Mouse (Mus musculus) olfactory bulb, adult 2 months (tissue): ENCODE results near the gene Evi5. TPM values are rescaled to one million over a fixed set of nuclear protein-coding genes. Genes with fewer than 3 reads are reported as not detected.

Source experiments
- H3K27ac ChIP-seq: fragments of 200-500 bp; 2 replicates; pipeline ENCODE4 v1.5.1; 2012; ENCODE audit warnings: low read depth, low read length; ENCODE audit not compliant: insufficient read depth
- H3K4me1 ChIP-seq: fragments of 200-500 bp; 2 replicates; pipeline ENCODE4 v1.6.1; 2012; ENCODE audit warnings: low read length; ENCODE audit not compliant: control insufficient read depth, insufficient read depth
- H3K4me3 ChIP-seq: fragments of 200-500 bp; 2 replicates; pipeline ENCODE4 v1.5.1; 2012; ENCODE audit warnings: mild to moderate bottlenecking, low read depth, low read length, moderate library complexity; ENCODE audit not compliant: insufficient read depth
- CTCF ChIP-seq: fragments of 200-500 bp; IDR thresholded peaks from 2 replicates; pipeline ENCODE4 v1.5.1; 2012; ENCODE audit warnings: low read depth, mild to moderate bottlenecking, low read length, moderate library complexity; ENCODE audit not compliant: insufficient read depth
- POLR2A ChIP-seq: fragments of 200-500 bp; IDR thresholded peaks from 2 replicates; pipeline ENCODE4 v1.6.1; 2012; ENCODE audit warnings: mild to moderate bottlenecking, low read depth, low read length, moderate library complexity; ENCODE audit not compliant: insufficient read depth
- WGBS: fragments of 180-500 bp; shearing (Covaris S2); methylation state at CpG from one replicate; pipeline ENCODE4 v1.1.7; 2018; 5-methylcytosine and 5-hydroxymethylcytosine counted together
- polyA plus RNA-seq: library from polyadenylated mRNA; stranded (reverse); fragments of >200 nt; gene quantifications from 2 replicates; pipeline ENCODE4 v1.2.4, GENCODE M21; 2012; ENCODE audit warnings: low replicate concordance; ENCODE audit not compliant: missing spikeins, insufficient read depth, insufficient read length

Gene Evi5
- not detected in 2 replicates for polyA plus RNA-seq

- Histone ChIP-seq H3K27ac (no peak within 1 kb of the TSS), H3K4me3 (no peak within 1 kb of the TSS), H3K4me1 (peaks cover 2% of the 10 kb centered on the region; the same call in 1 of the 2 replicates)
- TF ChIP-seq CTCF (no peak), POLR2A (no peak)
- 24% methylated on average over 4 of the region's 4 CpGs for WGBS
These were observed at the start of gene Evi5 for GRCm38 (mm10) chr5:107874561-107875260. Gene Evi5 (minus strand): TSS chr5:107875107.

- WGBS: 61% methylated on average over 8 of the region's 8 CpGs
These were observed 49.7 kb upstream of the Evi5 start for GRCm38 (mm10) chr5:107924564-107924963.

GRCm38 (mm10) chr5:107922836-107923235 lies 47.9 kb upstream of the Evi5 start:
- 61% methylated on average over 1 of the region's 1 CpGs for WGBS
- no peak overlapping the region for H3K4me3 ChIP-seq
- H3K4me1 ChIP-seq: peaks cover 2% of the 10 kb centered on the region; the same call in 1 of the 2 replicates
- no peak for TF ChIP-seq CTCF
- no peak for TF ChIP-seq POLR2A
- no peak overlapping the region for H3K27ac ChIP-seq

More at GRCm38 (mm10) chr5:107924564-107924963, 49.7 kb upstream of the Evi5 start:
- peaks cover 2% of the 10 kb centered on the region; the same call in 1 of the 2 replicates for H3K4me1 ChIP-seq
- H3K4me3 ChIP-seq: no peak overlapping the region
- no peak overlapping the region for H3K27ac ChIP-seq
- no peak for TF ChIP-seq POLR2A
- TF ChIP-seq CTCF: no peak

DNA sequence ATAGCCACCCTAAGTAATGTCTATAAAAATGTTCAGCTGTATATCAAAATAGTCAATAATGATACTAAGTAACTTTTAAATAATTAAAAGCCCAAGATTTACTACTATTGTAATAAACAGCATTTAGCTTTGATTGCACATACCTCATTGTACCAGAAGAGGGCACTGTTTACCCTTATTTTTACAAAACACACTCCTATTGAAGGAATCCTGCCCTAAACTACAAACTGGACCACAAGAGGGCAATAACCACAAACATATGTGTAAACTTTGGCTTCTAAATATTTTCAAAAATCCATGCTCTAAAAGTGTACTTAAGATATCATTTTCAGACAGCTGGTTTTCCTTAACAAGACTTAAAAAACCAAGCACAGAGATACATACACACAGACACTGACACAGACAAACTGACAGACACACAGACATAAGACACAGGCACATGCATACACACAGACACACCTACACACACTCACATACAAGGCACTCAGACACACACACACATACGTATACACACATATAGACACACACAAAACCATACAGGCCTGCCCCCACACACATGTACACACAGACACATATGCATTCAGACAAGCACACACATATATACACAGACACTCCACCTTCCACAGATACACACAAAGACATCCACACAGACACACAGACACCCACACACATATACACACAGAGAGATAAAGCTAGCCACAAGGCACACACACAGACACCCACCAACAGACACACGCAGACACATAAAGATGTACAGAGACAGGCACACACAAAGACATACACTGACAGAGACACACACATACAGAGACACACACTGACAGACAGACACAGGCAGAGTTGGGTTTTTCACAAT lies 46.7 kb upstream of the Evi5 start:
- peaks cover 2% of the 10 kb centered on the region; the same call in 1 of the 2 replicates for H3K4me1 ChIP-seq
- no peak overlapping the region for H3K27ac ChIP-seq
- H3K4me3 ChIP-seq: no peak overlapping the region
- TF ChIP-seq CTCF: no peak
- no peak for TF ChIP-seq POLR2A
- 72% methylated on average over 2 of the region's 2 CpGs for WGBS

- no peak overlapping the region for H3K4me3 ChIP-seq
- WGBS: 40% methylated on average over 4 of the region's 4 CpGs
- TF ChIP-seq CTCF (no peak), POLR2A (no peak)
- H3K4me1 ChIP-seq: peaks cover 2% of the 10 kb centered on the region; the same call in 1 of the 2 replicates
- H3K27ac ChIP-seq: no peak overlapping the region
These were observed 40.4 kb upstream of the Evi5 start for GRCm38 (mm10) chr5:107915280-107915679.

- TF ChIP-seq CTCF: no peak
- TF ChIP-seq POLR2A: no peak
- H3K27ac ChIP-seq: no peak overlapping the region
- H3K4me1 ChIP-seq: peaks cover 2% of the 10 kb centered on the region; the same call in 1 of the 2 replicates
- WGBS: 92% methylated on average over 5 of the region's 5 CpGs
- no peak overlapping the region for H3K4me3 ChIP-seq
These were observed 36.1 kb upstream of the Evi5 start for GRCm38 (mm10) chr5:107911012-107911411.

- Histone ChIP-seq H3K4me1 (no peaks in the 10 kb centered on the region), H3K27ac (no peak overlapping the region), H3K4me3 (no peak overlapping the region)
- 55% methylated on average over 5 of the region's 5 CpGs for WGBS
- TF ChIP-seq POLR2A: no peak
- TF ChIP-seq CTCF: no peak
These were observed 35.2 kb upstream of the Evi5 start for GRCm38 (mm10) chr5:107910084-107910616.

DNA sequence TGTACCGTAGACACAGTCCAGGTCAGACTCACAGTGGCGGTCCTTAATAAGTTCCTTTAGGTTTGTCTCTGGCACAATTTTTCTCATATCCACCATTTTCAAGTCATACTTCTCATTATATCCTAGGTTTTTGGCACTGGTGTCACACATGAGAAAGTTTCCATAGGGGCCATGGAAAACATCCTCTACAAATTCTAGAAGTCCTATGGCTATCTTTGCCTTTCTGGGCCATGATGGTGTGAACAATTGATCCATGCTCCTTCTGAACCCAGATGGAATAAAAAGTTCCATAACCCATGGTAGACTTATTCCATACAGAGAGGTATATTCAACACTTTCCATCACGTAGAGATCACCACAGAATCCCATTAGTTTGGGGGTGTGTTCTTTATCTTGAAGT lies 34.8 kb upstream of the Evi5 start:
- no peak overlapping the region for H3K27ac ChIP-seq
- 84% methylated on average over 3 of the region's 3 CpGs for WGBS
- no peak for TF ChIP-seq CTCF
- TF ChIP-seq POLR2A: no peak
- no peak overlapping the region for H3K4me3 ChIP-seq
- H3K4me1 ChIP-seq: no peaks in the 10 kb centered on the region

DNA sequence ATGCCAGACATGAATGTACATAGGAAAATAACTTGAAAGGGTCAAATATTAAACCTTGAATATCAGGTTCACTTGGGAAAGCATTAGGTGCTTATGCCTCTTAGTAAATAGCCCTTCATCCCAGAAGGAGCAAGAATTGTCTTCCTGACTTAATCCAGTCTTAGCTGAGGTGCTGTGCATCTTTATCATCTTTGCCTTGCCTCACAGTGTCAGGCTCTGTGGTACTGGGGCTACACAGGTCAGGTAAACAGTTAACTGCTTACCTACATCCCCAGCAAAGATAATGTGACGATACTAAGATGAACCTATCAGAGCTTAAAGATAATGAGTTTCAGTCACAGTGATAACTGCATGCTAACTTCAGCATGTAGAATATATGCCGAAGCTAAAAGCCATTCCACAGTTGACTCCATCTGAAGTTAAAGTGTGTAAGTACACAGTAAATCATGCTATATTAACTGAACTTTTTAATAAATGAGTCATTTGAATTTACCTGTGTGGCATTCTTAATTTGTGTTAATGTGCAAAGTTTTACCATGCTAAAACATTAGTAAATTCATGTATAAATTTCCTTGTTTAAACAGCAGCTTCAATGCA lies 33.7 kb upstream of the Evi5 start:
- H3K4me1 ChIP-seq: no peaks in the 10 kb centered on the region
- no peak overlapping the region for H3K27ac ChIP-seq
- no peak overlapping the region for H3K4me3 ChIP-seq
- WGBS: 84% methylated on average over 2 of the region's 2 CpGs
- TF ChIP-seq POLR2A: no peak
